Mouse (Mus musculus): ENCODE measurements around the gene Ssh1.

DNA sequence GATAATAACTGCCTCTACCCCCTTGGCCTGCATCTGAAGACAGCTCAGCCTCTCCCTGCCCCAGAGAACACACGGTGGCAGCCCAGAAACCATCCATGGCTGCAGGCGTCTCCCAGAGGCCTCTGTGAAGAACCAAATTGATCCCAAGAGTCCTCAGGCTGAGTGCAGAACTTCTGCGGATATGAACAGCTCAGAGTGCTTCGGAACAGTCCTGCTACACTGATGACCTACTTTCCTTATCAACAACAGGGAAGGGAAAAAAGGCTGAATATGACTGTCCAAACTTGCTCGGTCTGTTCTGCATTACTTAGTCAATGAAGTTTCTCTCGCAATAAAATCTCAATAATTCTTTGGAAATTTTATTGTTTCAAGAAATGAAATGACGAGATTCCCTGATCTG, 101.7 kb downstream of the Ssh1 start:
- TF ChIP-seq GATA1 (IDR thresholded peaks at IDR 0.05; ENCODE audit: low read length) (no peak), TAL1 (IDR thresholded peaks at IDR 0.05; ENCODE audit: low read length) (no peak)
